Mouse (Mus musculus): ENCODE data around the gene Tas2r106.

The Tas2r106 gene

GRCm38 (mm10) chr6:131678786-131679185 lies at the start of gene Tas2r106:
Gene Tas2r106 (minus strand): TSS chr6:131678886.
- DNase-seq (ENCODE audit: low read depth, low spot score): no peak

- DNase-seq (ENCODE audit: low read depth, low spot score): no peak
Observed at GRCm38 (mm10) chr6:131712803-131713202, 34.1 kb upstream of the Tas2r106 start.

- DNase-seq (ENCODE audit: low read depth, low spot score): no peak
Observed at GRCm38 (mm10) chr6:131689963-131690362, 11.3 kb upstream of the Tas2r106 start, which contains the start of gene Tas2r114. Gene Tas2r114 (minus strand): TSS chr6:131690063.

- DNase-seq (ENCODE audit: low read depth, low spot score): no peak
Observed at GRCm38 (mm10) chr6:131687395-131687794, 8.7 kb upstream of the Tas2r106 start, which contains the start of gene Tas2r105. Gene Tas2r105 (minus strand): TSS chr6:131687495.

GRCm38 (mm10) chr6:131685644-131686043 lies 7.0 kb upstream of the Tas2r106 start, which contains the start of gene Tas2r104:
Gene Tas2r104 (minus strand): TSS chr6:131685744.
- no peak for DNase-seq (ENCODE audit: low read depth, low spot score)

- DNase-seq (ENCODE audit: low read depth, low spot score): no peak
Observed at GRCm38 (mm10) chr6:131660049-131660448, 18.6 kb downstream of the Tas2r106 start, which contains the start of gene Tas2r107. Gene Tas2r107 (minus strand): TSS chr6:131660149.

GRCm38 (mm10) chr6:131630812-131631211 lies 47.9 kb downstream of the Tas2r106 start, which contains the start of gene Tas2r130:
Gene Tas2r130 (minus strand): TSS chr6:131630912.
- DNase-seq (ENCODE audit: low read depth, low spot score): no peak

Measured in CD4-positive, CD25-positive, alpha-beta regulatory T cell, adult 2 months (primary cell).